Comparison of ENCODE assay signal across 8 mouse cellular contexts in genomic region chr8:26273415-26273760, GRCm38 (mm10).
DNase-seq lines count a peak whose midpoint lies in the region; ATAC-seq and TF ChIP-seq lines count a peak whose summit lies in the region.

No protein-coding gene starts in this region.

- peak; percentile 62 for DNase-seq in intestine, embryonic 14.5 days (ENCODE audit: low spot score)
- DNase-seq in forebrain, embryonic 11.5 days (ENCODE audit: low spot score), result peak; percentile 73
- no peak for DNase-seq in thymus, postnatal 14 days
- no peak for DNase-seq in right cerebral cortex, postnatal 10 days (ENCODE audit: low spot score in 2 of 2)
- no peak for DNase-seq in cerebellum, postnatal 4 days (ENCODE audit: low spot score in 2 of 2)

- no peak for TF ChIP-seq POLR2A in myocyte (IDR thresholded peaks at IDR 0.05; ENCODE audit: insufficient read length, low read depth)

- H3ac ChIP-seq in myocyte (ENCODE audit: control insufficient read depth, insufficient read length), result no peak overlapping the region

- no peaks in the 10 kb centered on the region for H3K36me3 ChIP-seq in intestine, embryonic 14.5 days (ENCODE audit: control insufficient read depth, insufficient read depth, low read length)
- no peaks in the 10 kb centered on the region for H3K36me3 ChIP-seq in intestine, postnatal 0 days (ENCODE audit: control insufficient read depth, insufficient read depth)
- H3K36me3 ChIP-seq in forebrain, embryonic 11.5 days (ENCODE audit: control insufficient read depth, insufficient read depth, low read length), result no peaks in the 10 kb centered on the region
- H3K36me3 ChIP-seq in hindbrain, embryonic 16.5 days (ENCODE audit: control insufficient read depth, insufficient read depth, low read length), result no peaks in the 10 kb centered on the region
- H3K36me3 ChIP-seq in myocyte (ENCODE audit: control insufficient read depth, insufficient read depth), result no peaks in the 10 kb centered on the region

- no peaks in the 10 kb centered on the region for H3K79me2 ChIP-seq in myocyte (ENCODE audit: control insufficient read depth, insufficient read depth)

- no peak for TF ChIP-seq CTCF in intestine, postnatal 0 days (IDR thresholded peaks at IDR 0.05; ENCODE audit: low read depth)

- 0 out of 2 replicates have a peak, but pooled peaks cover 5% of the 10 kb centered on the region for H3K4me1 ChIP-seq in intestine, embryonic 14.5 days (replicated peaks; ENCODE audit: control insufficient read depth, insufficient read depth, low read length)
- no peaks in the 10 kb centered on the region for H3K4me1 ChIP-seq in intestine, postnatal 0 days (replicated peaks; ENCODE audit: control insufficient read depth, insufficient read depth, low read length)
- H3K4me1 ChIP-seq in forebrain, embryonic 11.5 days (replicated peaks; ENCODE audit: control insufficient read depth, insufficient read depth, low read length), result peaks cover 9% of the 10 kb centered on the region
- peaks cover 8% of the 10 kb centered on the region for H3K4me1 ChIP-seq in hindbrain, embryonic 16.5 days (ENCODE audit: control insufficient read depth, insufficient read depth, low read depth, low read length)

- no peak overlapping the region for H3K4me3 ChIP-seq in intestine, embryonic 14.5 days (ENCODE audit: low read depth, low read length)
- no peak overlapping the region for H3K4me3 ChIP-seq in intestine, postnatal 0 days (ENCODE audit: low read depth, low read length)
- H3K4me3 ChIP-seq in forebrain, embryonic 11.5 days (ENCODE audit: low read depth, low read length), result no peak overlapping the region
- H3K4me3 ChIP-seq in hindbrain, embryonic 16.5 days (ENCODE audit: low read length), result no peak overlapping the region
- H3K4me3 ChIP-seq in myocyte, result no peak overlapping the region

- no peaks in the 10 kb centered on the region for H3K9me3 ChIP-seq in intestine, embryonic 14.5 days (ENCODE audit: control insufficient read depth, low read length)
- no peaks in the 10 kb centered on the region for H3K9me3 ChIP-seq in intestine, postnatal 0 days (ENCODE audit: control insufficient read depth)
- no peaks in the 10 kb centered on the region for H3K9me3 ChIP-seq in forebrain, embryonic 11.5 days (ENCODE audit: control insufficient read depth, low read length)
- no peaks in the 10 kb centered on the region for H3K9me3 ChIP-seq in hindbrain, embryonic 16.5 days (ENCODE audit: control insufficient read depth, low read length)

- no peak overlapping the region for H3K9ac ChIP-seq in intestine, embryonic 14.5 days (ENCODE audit: low read length)
- H3K9ac ChIP-seq in intestine, postnatal 0 days (ENCODE audit: low read depth, low read length), result no peak overlapping the region
- H3K9ac ChIP-seq in forebrain, embryonic 11.5 days (ENCODE audit: low read length), result no peak overlapping the region
- no peak overlapping the region for H3K9ac ChIP-seq in hindbrain, embryonic 16.5 days (ENCODE audit: low read depth, low read length)

- WGBS in intestine, embryonic 14.5 days, result 7% methylated on average over 12 of the region's 12 CpGs
- WGBS in intestine, postnatal 0 days, result 11% methylated on average over 12 of the region's 12 CpGs
- under 1% methylated on average over 12 of the region's 12 CpGs for WGBS in forebrain, embryonic 11.5 days
- 3% methylated on average over 12 of the region's 12 CpGs for WGBS in hindbrain, embryonic 16.5 days

- ATAC-seq in intestine, embryonic 14.5 days (replicated peaks; ENCODE audit: low FRiP score, low TSS enrichment, low read depth), result no peak
- ATAC-seq in intestine, postnatal 0 days, result no peak
- peak; percentile 69 for ATAC-seq in forebrain, embryonic 11.5 days (replicated peaks; ENCODE audit: low FRiP score)
- ATAC-seq in hindbrain, embryonic 16.5 days, result no peak

- H3K27me3 ChIP-seq in intestine, embryonic 14.5 days (replicated peaks; ENCODE audit: control insufficient read depth, insufficient read depth, low read length), result no peaks in the 10 kb centered on the region
- H3K27me3 ChIP-seq in intestine, postnatal 0 days (replicated peaks; ENCODE audit: control insufficient read depth, insufficient read depth, low read length), result 0 out of 2 replicates have a peak, but pooled peaks cover 4% of the 10 kb centered on the region
- H3K27me3 ChIP-seq in forebrain, embryonic 11.5 days (ENCODE audit: control insufficient read depth, insufficient read depth, low read length), result no peaks in the 10 kb centered on the region
- peaks cover 5% of the 10 kb centered on the region for H3K27me3 ChIP-seq in hindbrain, embryonic 16.5 days (replicated peaks; ENCODE audit: control insufficient read depth, insufficient read depth, low read length)
- H3K27me3 ChIP-seq in myocyte (ENCODE audit: control insufficient read depth, insufficient read depth, insufficient read length), result peaks cover 13% of the 10 kb centered on the region

- 0 out of 2 replicates have a peak overlapping the region, but pooled peaks have one; percentile 9 for H3K4me2 ChIP-seq in intestine, embryonic 14.5 days (ENCODE audit: low read length)
- H3K4me2 ChIP-seq in intestine, postnatal 0 days (replicated peaks; ENCODE audit: low read depth), result no peak overlapping the region; the same call in 1 of the 2 replicates
- H3K4me2 ChIP-seq in forebrain, embryonic 11.5 days (ENCODE audit: low read depth, low read length, severe bottlenecking), result peak overlapping the region; percentile 16; the same call in 1 of the 2 replicates
- H3K4me2 ChIP-seq in hindbrain, embryonic 16.5 days (ENCODE audit: low read length), result peak overlapping the region; percentile 29; the same call in 1 of the 2 replicates
- peak overlapping the region; percentile 12 for H3K4me2 ChIP-seq in myocyte (ENCODE audit: low read depth)

- no peak overlapping the region for H3K27ac ChIP-seq in intestine, embryonic 14.5 days (ENCODE audit: low read depth)
- no peak overlapping the region for H3K27ac ChIP-seq in intestine, postnatal 0 days (ENCODE audit: low read depth, low read length)
- peak overlapping the region; percentile 0; the same call in 1 of the 2 replicates for H3K27ac ChIP-seq in forebrain, embryonic 11.5 days (ENCODE audit: low read depth, low read length)
- no peak overlapping the region for H3K27ac ChIP-seq in hindbrain, embryonic 16.5 days (ENCODE audit: low read depth, low read length)

TF ChIP-seq in myocyte, 11 proteins besides CTCF, POLR2A, EP300 and RAD21:
- no peak for TF ChIP-seq REST (IDR thresholded peaks at IDR 0.05; ENCODE audit: insufficient read depth, insufficient read length)
- TF ChIP-seq TCF3 (IDR thresholded peaks at IDR 0.05; ENCODE audit: insufficient read length, low read depth), result no peak
- TF ChIP-seq MYOD1 (IDR thresholded peaks at IDR 0.05; ENCODE audit: control insufficient read depth in 1 of 3, insufficient read length in 2 of 3, low read depth in 2 of 3), result peak in 2 of 3 experiments; percentile 22 to 37
- no peak for TF ChIP-seq POLR2AphosphoS2 (IDR thresholded peaks at IDR 0.05; ENCODE audit: insufficient read length, low read depth)
- peak in 1 of 3 experiments; percentile 31 for TF ChIP-seq MYOG (IDR thresholded peaks at IDR 0.05; ENCODE audit: control insufficient read depth in 1 of 3, insufficient read depth in 1 of 3, insufficient read length in 2 of 3, low read depth in 2 of 3)

Comparison
In these comparisons a context has a peak if more than half of its experiments do, and no peak if none do; other contexts are left out.
1. DNase-seq: peak in intestine, embryonic 14.5 days (single experiment) and forebrain, embryonic 11.5 days (single experiment); none in thymus, postnatal 14 days (single experiment), right cerebral cortex, postnatal 10 days (0 of 2) and cerebellum, postnatal 4 days (0 of 2).